Mouse (Mus musculus): ENCODE data around the gene B3gnt3.

GRCm38 (mm10) chr8:71672168-71672735 is 29.3 kb downstream of the B3gnt3 start:
- TF ChIP-seq NRF1 (IDR thresholded peaks at IDR 0.05; ENCODE audit: insufficient read depth, low read depth, low read length, poor library complexity, severe bottlenecking) (no peak), CHD2 (IDR thresholded peaks at IDR 0.05; ENCODE audit: low read length) (no peak), NELFE (IDR thresholded peaks at IDR 0.05; ENCODE audit: low read depth, low read length) (no peak), POLR2A (IDR thresholded peaks at IDR 0.05; ENCODE audit: control insufficient read depth in 1 of 2, insufficient read depth in 1 of 2, low read depth in 1 of 2, low read length in 2 of 2, poor library complexity in 1 of 2) (no peak), MXI1 (IDR thresholded peaks at IDR 0.05; ENCODE audit: low read depth, low read length) (no peak), GATA1 (IDR thresholded peaks at IDR 0.05; ENCODE audit: low read depth, low read length) (no peak), ETS1 (IDR thresholded peaks at IDR 0.05; ENCODE audit: low read depth, low read length) (no peak), ZKSCAN1 (IDR thresholded peaks at IDR 0.05; ENCODE audit: low read depth, low read length) (no peak), USF2 (IDR thresholded peaks at IDR 0.05; ENCODE audit: borderline replicate concordance in 1 of 2, insufficient read depth in 1 of 2, low read depth in 1 of 2, low read length in 2 of 2) (no peak)
